Mouse (Mus musculus) monocyte, adult 2 months (primary cell): ENCODE results near the gene Rab3b.
"Not testable (repeated sequence)": the region's sequence is repeated elsewhere in the genome, so short reads cannot be mapped to it uniquely, and the experiment has no call there.

Experiments used
- DNase-seq, 2 experiments: peaks; one replicate each; pipeline ENCODE4 v3.0.0; 2022; ENCODE audit warnings: low spot score in 2 of 2, low read depth in 1 of 2

The Rab3b gene

DNA sequence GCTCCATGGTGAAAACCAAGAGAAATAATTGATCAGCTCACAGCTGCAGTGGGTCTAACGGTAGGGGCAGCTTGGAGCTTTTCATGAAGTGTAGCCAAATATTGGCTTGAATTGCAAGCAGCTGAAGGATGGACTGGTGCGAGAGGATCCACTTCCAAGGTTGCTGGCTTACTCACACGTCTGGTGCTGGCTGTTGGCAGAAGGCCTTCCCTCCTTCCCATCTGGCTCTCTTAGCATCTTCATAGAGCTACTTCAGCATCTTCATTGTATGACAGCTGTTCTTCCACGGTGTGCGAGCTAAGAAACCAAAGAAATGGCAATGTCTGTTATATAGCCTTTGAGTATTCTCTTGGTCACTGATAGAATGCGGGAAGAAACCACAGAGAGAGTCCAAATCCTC is 12.0 kb downstream of the Rab3b start:
- no peak for DNase-seq

DNA sequence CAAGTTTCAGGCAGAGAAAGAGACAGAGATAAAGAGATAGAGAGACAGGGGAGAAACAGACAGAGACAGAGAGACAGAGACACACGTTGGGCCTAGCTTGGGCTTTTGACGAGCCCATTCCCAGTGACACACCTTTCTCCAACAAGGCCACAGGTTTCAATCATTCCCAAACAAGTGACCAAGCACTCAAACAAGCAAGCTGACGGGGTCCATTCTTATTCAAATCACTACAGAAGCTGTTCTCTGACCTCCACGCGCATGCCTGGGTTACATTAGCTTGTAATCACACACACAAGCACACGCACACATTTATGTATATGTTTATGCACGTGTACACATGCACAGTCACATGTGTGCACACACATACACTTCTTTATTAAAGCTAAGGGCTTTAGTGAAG is 21.6 kb downstream of the Rab3b start:
- no peak for DNase-seq

DNA sequence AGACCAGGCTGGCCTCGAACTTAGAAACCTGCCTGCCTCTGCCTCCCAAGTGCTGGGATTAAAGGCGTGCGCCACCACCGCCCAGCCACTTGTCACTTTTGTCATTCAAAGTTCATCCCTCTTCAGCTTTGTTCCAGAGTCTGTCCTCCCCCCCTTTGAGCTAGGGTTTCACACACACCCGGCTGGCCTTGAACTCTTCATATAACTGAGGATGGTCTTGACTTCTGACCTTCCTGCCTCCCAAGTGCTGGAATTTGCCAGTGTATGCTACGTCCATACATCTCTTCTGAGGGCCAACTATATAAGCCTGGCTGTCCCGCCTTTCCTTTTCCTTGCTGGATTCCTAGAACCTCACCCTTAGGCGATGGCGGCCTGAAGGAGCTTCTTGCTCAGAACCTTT is 24.0 kb downstream of the Rab3b start:
- DNase-seq: no peak

DNA sequence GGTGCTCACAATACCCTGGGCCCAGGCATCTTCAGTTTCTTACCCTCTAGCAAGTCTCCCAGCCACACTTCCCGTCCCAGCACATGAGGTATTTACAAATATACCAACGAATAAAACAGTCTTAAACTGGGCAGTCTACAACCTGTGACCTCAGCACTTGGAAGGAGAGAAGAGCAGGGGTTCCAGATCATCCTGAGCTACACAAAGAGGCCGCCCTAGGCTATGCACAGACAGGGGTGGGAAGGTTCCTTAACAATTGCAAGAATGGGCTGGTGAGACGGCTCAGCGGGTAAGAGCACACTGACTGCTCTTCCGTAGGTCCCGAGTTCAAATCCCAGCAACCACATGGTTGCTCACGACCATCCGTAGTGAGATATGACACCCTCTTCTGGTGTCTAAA is 24.5 kb downstream of the Rab3b start:
- no peak for DNase-seq

DNA sequence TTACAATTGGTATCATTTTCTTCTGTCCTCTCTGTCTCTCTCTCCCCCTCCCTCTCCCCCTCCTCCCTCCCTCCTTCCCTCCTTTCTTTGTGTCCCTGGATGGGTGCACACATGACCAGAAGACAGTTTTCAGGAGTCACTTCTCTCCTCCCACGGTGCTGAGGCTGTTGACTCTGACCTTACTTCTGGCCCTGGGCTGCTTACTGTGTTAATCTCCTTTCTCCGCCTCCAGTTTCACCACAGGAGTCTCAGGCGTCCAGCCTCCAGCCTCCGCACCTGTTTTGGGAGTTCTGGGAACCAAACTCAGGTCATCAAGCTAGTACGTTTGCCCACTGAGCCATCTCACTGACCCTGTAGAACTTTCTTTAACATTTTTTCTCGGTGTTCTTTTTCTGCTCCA is 25.2 kb downstream of the Rab3b start:
- DNase-seq: no peak

DNA sequence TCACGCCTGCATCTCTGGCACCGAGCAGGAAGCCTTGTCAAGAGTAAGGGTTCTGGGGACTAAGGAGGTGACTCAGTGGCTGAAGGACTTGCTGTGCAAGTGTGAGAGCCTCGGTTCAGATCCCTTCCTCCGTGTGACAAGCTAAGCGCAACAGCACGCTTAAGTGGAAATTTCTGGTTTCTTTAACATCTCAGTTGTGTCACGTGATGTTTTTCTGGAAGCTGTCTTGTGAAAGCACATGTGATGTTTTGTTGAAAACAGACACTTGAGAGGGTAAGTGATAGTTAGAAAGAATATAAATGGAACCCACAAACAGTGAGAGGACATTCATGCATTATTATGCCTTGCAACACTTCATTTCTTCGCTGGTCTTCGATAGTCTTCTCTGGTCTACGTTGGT is 25.9 kb downstream of the Rab3b start:
- no peak for DNase-seq

DNA sequence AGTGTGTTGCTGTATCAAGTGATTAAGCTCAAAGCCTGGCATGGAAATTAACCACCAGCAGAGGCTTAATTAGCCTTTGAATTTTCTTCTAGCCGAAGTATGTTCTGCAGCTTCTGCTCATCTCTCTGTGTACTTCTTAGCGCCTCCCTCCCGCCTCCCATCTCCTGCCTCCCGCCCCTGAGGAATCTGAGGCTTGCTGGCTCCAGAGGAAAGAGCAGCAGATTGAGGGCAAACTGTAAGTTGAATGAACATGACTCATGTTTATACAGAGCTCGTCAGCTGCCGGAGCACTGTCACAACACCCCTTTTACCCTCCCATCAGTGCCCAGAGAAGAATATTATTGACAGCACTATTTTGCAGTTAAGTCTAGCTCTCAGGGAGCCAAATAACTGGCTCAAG is 27.0 kb downstream of the Rab3b start:
- no peak for DNase-seq

DNA sequence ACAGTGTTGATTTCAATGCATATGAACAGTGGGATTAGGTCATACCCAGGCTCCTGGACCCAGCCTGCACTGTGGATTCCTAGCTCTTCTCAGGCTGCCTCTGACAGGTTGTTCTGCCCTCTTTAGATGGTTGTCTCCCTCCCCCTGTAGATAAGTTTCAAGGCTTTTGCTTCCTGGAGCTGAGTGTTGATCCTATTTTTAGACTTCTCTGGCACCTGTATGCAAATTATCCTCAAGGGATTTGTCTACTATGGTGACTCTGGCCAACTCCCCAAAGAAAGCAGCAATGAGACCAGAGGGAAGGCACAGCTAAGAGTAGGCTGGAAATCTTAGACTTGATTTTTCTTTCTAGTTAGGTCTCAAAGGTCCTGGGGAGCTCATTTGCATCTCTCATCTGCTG is 28.6 kb downstream of the Rab3b start:
- DNase-seq: no peak

DNA sequence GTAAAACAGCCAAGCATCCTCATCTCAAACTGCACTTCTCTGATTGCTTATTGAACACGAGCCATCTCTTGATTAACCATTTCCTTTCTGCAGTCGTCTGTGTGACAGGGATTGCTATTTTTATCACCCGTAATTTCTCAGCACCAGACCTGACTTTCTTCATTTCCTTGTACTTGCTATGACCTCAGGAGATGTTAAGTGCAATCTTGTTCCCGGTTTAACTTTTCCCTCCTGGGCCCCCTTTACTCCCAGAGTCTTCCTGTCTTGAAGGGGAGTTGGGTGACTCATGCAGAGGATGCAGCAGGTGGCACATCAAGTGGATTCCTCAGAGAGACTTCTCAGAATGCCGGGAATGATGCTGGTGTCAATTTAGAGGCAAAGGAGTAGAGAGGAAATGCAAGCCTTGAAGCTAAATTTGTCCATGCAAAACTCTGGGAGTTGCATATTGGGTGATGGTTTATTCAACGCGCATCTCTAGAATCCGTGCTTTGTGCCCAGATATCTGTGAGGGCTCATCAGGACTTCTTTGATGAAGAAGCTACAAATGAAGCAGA is 31.1 kb downstream of the Rab3b start:
- DNase-seq: no peak

DNA sequence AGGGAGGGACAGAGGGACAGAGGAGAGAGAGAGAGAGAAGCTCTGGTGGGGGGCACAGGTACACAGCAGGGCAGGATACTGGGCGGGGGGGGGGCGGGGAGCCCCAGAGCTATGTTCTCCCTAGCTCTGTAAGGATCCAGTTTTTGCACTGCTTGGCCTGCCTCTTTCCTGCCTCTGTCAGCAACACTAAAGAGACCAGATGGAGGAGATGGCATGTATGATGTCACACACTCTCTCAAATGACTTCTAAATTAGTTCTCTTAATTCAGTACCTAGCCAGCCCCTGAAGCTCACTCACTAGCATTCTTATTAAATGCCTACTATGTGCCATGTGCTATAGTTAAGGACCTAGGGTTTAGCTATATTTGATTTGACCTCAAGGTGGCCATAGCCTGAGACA is 33.0 kb downstream of the Rab3b start:
- DNase-seq: no peak

DNA sequence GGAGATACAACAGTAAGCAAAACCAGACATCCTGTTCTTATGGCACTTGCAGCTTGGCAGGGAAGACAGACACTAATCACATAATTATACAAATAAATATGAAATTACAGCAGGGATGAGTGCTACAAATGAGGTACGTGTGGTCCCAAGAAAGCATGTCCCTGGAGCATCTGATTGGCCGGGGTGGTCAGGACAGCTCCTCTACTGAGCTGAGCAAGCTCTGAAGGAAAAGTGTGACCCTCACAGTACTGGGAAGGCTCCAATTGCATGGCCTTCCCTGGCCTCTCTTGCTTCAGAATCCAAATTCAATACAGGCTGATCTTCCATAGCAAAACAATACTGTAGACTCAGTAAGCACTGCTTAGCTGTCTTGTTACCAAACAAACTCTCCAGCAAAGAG is 34.3 kb downstream of the Rab3b start:
- DNase-seq: no peak

DNA sequence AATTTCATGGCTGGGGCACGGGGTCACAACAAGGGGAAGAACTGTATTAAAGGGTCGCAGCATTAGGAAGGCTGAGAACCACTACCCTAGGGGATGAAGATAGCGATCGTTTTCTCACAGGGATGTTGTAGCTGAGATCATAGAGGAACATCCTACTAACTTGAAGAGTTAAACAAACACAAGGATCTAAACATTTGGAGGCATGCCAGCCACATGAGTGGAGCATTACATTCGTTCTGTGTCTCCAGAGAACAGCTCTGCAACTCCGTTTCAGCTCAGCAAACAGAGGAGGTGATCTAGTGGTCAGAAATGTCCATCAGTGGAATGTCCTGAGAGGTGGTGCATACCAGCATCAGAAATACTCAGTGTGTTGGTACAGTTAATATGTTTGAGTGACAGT is 35.5 kb downstream of the Rab3b start:
- DNase-seq: no peak

DNA sequence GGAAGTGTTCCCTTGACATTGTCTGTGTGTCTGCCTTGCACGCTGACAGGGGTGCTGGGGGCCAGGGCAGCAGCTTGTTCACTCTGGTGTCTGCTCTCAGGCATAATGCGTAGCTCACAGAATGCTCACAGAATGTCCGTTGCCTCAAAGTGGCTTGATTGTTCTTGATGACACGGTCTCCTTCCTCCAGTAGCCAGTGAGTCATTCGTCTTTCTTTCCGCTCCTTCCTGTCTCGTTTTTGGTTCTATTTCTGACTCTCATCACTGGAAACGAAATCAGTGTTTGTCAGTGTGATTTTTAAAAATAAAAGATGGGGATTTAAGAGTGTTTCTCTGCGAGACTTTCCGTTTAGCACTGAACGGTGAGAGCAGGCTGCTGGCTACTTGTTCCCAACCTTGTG is 36.2 kb downstream of the Rab3b start:
- DNase-seq: no peak

DNA sequence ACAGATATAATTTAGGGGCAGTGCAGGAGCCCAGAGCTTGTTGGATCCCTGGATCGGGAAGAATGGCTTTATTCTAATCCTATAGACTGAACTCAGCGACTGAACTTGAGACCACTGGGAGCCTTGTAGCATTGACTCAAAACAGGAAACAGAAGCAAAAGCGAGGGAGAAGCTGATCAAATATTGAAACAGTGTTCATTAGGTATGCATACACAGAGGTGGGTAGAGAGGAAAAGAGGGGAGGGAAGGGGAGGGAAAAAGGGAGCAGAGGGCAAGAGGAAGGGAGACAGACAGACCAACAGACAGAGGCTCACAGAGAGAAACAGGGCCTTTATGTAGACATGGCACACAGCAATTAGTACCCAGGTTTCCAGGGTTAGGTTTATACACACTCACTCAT is 38.8 kb downstream of the Rab3b start:
- DNase-seq: no peak

DNA sequence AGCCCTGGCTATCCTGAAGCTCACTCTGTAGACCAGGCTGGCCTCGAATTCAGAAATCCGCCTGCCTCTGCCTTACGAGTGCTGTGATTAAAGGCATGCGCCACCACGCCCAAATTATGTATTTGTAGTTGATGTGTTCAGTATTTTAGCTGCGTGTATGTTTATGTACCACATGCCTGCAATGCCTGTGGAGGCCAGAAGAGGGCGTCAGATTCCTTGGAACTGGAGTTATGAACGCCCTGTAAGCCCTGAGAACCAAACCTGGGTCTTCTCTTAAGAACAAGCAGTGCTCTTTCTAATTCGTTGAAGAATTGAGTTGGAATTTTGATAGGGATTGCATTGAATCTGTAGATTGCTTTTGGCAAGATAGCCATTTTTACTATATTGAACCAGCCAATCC is 49.1 kb downstream of the Rab3b start:
- DNase-seq: not testable (repeated sequence)

DNA sequence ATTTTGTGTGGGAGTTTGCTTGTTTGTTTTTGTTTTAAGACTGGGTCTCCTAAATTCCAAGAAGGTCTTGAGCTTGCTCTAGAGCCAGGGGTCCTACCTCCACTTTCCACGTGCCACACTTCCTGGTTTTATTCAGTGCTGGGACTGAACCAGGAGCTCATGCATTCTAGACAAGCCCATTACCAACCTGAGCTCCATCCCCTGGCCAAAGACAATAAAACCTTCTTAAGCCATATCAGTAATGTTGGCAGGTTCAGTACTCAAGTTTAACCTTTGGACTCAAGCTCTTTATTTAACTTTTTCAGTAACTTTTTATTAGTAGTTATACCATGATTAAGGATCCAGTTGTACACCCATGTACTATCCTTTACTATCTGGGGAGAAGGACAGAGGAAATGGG is 54.3 kb downstream of the Rab3b start:
- DNase-seq: no peak

DNA sequence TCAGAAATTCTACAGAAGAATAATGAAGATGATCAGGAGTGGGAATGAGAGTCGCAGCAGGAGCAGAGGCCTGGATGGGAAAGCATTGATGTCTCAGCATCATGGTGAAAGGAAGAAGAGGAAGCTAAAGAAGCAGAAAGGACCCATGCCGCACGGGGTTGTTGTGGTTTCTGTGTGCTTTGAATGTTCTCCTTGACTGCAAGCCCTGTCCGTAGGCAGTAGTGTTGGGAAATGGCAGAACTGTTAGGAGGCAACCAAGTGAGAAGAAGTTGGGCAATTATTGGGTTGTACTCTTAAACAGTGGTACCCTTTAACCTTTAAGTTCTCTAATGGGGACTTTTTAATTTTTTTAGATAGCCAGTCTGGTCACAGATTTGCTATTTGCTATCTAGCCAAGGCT is 56.0 kb downstream of the Rab3b start:
- no peak for DNase-seq

DNA sequence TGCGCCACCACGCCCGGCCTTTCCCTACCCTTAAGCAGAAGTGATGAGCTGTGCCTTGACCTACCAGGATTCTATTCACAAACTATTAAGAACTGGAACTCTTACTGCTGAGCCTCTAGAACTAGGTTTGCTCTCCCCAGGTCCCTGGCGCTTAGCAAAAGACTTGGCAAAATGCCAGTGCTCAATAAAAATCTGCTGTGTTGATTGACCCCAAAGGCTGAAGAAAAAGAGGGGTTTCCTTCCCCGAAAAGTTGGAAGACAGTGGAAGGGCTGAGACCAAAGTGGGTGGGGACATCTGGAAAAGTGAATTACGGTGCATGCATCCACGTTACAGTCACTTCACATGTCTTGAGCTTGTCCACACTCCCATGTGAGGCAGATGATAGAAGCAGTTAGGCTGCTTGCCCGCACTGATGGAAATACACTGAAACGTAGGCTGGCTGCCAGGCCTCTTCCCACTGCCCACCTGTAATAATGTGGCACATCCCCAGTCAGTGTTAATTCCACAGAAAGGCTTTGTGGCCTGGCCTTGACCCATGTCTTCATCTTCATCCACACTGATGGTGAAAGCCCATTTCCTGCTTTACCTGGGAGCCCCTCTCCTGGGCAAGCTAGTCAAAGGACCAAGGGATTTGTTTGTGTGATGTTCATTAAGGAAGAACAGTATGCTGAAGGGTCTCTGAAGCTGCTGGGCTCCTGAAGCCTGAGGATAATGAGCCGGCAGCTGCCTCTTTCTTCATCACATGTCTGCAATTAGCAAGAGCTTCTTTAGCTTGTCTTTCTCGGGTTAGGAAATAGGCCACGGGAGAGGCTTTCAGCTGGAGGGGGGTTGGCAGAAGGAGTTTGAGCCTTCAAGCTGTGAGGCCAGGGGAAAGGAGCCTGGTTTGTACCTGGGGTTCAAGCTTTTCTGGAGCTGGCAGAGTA is 59.2 kb downstream of the Rab3b start:
- no peak for DNase-seq

DNA sequence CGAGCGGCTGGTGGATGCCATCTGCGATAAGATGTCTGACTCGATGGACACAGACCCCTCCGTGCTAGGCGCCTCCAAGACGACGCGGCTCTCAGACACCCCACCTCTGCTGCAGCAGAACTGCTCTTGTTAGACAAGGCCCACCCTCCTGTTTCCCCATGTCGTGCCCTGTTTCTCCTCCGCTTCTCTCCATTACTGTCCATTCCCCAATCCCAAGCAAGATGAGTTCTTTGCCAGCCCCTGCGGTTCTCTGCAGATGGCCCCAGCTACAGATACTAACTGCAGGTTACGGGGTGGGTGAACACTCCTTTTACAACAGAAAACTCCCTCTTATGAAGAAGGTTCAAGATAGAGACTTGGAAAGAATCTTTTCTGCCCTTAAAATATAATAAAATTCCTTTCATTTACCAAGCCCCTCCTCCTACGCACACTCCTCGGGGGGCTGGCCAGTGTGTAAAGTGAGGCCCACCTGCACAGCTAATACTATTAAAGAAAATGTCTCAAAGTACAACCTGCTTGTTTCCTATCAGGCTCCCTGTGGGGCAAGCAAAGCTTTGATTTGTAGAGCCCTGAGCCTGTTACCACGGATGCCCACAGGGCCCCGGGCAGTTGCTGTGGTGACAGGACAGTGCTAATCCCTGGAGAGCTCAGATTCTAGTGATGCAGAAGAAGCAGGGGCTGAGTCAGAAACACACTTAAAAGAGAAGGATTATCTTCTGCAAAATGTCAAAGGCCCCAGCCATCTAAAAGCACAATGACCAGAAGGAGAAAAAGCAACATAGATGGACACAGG is 62.0 kb downstream of the Rab3b start:
- no peak for DNase-seq

DNA sequence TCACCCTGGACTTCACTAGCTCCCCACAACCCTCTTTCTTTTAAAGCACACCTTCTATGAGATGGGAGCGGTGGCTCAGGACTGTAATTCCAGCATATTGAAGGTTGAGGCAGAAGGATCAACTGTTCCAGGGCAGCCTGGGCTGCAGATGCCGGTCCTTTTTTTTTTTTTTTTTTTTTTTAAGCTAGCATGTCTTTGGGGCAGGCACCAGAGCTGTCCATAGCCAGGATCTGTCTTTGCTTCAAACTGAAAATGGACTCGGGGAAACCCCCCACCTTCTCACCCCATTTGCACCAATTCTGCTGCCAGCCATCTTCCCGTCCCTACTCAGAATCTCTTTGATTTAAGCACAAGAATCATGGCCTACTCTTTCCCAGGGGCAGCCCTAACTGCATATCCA is 63.3 kb downstream of the Rab3b start:
- DNase-seq: no peak

DNA sequence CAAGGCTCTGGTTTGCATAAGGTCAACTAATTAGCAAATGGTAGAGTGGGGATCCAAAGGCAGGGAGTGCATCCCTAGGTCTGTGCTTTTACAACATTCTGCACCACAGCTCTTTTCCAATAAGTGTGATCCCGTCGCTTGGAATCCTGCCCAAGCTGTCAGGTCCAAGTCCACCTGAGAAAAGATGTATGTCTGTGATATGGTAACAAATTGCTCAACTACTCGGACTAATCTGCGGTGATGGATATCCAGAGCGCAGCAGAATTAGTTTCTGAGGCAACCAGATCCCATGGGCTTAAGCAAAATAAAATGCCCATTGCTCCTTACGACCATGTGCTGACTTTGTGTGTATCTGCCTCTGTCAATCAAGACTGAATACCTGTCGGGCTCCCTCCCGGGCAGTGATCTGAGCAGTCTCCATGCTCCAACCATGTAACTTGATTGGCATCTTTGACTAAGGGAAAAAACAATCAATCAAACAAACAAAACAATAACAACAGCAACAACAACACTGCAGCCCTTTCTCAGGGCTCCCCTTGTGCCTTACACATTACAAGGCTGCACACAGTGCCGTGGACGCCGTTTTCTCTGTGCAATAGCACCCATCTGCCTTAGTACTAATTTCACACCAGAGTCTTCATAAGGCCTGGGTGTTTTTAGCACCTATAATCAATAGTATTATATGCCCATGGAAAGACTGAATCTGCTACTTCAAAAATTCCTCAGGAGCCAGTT is 64.3 kb downstream of the Rab3b start:
- DNase-seq: no peak

DNA sequence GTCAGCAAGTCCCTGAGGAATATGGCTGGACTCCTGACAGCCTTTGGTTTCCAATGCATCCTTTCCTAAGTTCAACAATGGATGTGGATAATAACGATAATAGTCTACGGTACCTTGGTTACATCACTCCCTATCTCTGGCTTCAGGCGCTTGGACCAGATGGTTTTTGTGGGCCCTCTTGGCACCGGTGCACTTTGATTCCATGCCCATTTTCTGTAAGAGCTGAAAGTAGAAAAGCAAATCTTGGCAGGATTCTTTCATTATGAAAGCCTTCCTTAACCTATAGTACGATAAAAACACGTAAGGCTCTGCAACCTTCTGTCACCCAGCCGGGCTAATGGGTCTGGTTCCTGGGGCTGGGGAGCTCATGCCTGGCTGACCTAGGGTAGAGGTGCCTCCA is 70.3 kb downstream of the Rab3b start:
- DNase-seq: no peak
